Mouse (Mus musculus): ENCODE results near the gene Dolpp1.
"Not testable (repeated sequence)": the region's sequence is repeated elsewhere in the genome, so short reads cannot be mapped to it uniquely, and the experiment has no call there.

Dolpp1 gene

GRCm38 (mm10) chr2:30409454-30410176 is 17.6 kb downstream of the Dolpp1 start:
- no peak for DNase-seq (ENCODE audit: low spot score)

- DNase-seq (ENCODE audit: low spot score): no peak
Measured at GRCm38 (mm10) chr2:30413038-30413973, 21.3 kb downstream of the Dolpp1 start.

DNA sequence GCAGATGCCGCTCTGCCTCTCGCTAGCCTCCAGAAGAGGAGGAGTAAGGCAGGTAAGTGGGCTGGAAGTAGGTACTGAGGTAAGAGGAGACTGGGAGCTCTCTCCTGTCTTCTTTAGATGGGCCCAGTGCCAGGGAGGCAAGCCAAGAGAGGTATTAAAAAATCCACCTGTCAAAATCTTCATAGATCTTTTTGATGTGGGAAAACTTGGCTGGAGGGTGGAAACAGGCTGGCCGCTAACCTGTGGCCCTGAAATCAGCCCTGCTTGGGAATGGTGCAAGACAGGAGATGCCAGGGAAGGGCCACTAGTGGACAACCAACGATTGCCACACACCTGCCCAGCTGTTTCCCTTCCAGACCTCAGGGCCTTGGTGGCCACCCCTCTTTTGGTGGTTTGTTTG is 22.0 kb downstream of the Dolpp1 start:
- DNase-seq (ENCODE audit: low spot score): no peak

DNA sequence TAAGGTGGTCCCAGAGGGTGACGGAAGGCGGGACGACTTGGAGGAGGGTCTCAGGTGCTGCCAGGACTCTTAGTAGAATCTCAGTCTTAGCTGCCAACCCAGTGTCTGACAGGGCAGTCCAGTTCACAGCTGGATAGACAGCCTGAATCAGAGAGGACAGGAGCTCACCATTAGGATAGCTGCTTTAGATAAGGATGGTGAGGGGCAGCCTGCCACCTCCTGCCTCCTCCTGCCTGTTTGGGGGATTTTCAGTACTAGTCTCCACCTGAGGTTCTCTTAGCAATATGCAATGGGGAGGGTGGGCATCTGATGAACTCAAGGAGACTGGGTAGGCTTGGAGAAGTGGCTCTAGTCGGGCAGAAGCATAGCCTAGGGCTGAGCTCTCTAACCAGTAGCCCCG is 22.6 kb downstream of the Dolpp1 start:
- DNase-seq (ENCODE audit: low spot score): no peak

- DNase-seq (ENCODE audit: low spot score): no peak
Measured at GRCm38 (mm10) chr2:30415157-30415935, 23.3 kb downstream of the Dolpp1 start, which contains the start of gene Crat. TSS of gene Crat (minus strand) at chr2:30415813.

DNA sequence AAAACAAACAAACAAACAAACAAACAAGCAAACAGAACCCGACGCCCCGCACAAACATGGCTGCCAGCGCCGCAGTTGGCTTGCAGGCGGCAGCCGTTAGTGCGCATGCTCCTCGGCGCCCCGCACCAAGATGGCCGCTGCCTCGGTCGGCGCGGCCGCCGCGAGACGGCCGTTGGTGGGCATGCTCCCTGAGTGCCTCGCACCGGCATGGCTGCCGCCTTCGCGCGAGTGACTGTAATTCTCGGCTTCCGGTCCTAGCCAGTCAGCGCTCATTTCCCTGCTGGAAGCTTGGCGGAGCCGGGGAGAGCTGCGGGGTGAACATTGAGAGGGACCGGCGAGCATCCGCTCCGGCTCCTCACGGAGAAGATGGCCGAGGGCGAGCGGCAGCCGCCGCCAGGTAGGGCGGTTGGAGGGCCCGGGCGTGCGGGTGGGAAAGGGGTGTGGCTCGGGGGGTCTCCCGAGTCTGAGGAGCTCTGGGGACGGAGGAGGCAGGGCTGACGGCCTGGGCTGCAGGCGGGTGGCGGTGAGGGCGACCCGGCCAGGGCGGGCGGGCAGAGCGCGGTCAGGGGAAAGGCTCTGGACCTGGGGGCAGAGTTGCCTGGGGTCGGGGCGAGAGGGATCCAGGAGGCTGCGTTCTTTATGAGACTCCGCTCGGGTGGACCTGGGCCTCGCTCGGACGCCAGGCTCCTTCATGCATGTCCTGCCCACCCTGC is 24.0 kb downstream of the Dolpp1 start, which contains the start of gene Ptpa:
Ptpa (plus strand) TSS at position 104 of the 713 bp plus-strand sequence.
- peak; percentile 77 for DNase-seq (ENCODE audit: low spot score)

DNA sequence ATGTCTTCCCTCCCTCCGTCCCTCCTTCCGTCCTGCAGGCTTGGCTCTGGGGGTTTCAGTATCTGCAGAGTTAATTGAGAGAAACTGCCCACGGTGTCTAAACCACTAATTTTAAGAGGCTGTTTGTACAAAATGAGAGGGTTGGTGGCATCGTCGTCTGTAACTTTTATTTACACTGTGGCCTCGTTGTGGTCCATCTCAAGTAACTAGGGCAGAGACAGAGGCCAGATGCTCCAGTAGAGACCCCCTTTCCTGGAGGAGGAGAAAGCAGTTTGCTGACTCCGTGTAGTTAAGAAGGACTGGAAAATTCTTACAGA is 24.6 kb downstream of the Dolpp1 start:
- no peak for DNase-seq (ENCODE audit: low spot score)

DNA sequence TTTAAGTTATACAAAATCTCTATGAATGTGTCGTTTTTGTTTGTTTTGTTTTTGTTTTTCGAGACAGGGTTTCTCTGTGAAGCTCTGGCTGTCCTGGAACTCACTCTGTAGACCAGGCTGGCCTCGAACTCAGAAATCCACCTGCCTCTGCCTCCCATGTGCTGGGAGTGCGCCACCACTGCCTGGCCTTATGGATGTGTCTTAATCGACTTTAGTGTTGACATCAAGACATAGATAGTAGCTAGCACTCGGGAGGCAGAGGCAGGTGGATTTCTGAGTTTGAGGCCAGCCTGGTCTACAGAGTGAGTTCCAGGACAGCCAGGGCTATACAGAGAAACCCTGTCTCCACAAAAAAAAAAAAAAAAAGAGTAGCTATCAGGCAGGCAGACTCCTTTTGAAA is 25.1 kb downstream of the Dolpp1 start:
- DNase-seq (ENCODE audit: low spot score): not testable (repeated sequence)

- DNase-seq (ENCODE audit: low spot score): no peak
Measured at GRCm38 (mm10) chr2:30417595-30418165, 25.6 kb downstream of the Dolpp1 start.

DNA sequence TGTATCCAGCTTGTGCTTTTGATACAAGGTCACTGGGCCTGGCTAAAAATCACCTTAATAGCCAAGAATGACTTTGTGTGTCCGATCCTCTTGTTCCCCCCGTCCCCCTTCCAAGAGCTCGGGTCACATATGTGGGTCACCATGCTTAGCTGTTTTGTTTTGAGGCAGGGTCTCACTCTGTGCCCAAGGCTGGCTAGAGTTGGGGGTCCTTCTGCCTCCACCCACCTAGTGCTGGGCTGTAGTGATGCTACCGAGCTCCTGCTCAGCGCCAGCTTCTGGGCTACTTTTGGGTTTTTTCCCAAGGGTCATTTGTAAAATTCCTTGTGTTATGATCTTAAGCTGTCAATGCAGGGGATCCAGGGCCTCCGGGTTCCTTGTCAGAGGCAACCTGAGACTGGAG is 26.2 kb downstream of the Dolpp1 start:
- no peak for DNase-seq (ENCODE audit: low spot score)

GRCm38 (mm10) chr2:30419112-30419511 is 27.1 kb downstream of the Dolpp1 start:
- no peak for DNase-seq (ENCODE audit: low spot score)

DNA sequence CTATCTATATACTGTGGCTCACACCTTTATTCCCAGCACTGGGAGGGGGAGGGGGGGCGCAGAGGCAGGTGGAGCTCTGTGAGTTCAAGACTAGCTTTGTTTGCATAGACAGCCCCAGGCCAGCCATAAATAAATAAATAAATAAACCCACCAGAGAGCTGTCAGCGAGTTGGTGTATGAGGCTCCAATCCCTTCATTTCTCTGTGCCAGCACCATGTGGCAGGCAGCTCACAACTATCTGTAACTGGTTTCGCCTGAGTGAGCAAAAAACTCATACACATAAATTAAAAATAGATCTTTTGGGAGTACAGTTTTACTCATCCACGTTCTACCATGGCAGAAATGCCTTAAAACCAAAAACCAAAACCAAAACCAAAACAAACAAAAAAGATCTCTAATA is 29.4 kb downstream of the Dolpp1 start:
- no peak for DNase-seq (ENCODE audit: low spot score)

DNA sequence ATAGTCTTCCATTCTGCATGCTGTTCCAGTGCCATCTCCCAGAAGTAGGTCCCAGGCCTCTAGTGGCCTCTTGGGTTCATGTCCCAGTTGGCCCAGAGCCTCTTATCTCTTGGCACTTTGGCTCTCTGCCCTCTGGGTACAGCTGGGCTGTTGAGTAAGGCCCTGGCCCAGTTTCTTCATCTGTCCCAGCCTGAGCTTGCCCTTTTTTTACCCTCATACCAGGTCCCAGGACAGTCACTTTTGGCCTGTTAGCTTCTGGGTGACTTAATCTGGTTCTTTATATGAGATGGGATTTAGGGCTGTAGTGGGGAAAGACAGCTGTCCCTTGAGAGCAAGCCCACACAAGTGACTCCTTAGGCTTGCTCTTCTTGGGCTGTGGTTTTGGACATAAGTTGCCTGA is 37.1 kb downstream of the Dolpp1 start:
- DNase-seq (ENCODE audit: low spot score): no peak

GRCm38 (mm10) chr2:30435326-30436155 is 43.5 kb downstream of the Dolpp1 start:
- peak; percentile 70 for DNase-seq (ENCODE audit: low spot score)

DNA sequence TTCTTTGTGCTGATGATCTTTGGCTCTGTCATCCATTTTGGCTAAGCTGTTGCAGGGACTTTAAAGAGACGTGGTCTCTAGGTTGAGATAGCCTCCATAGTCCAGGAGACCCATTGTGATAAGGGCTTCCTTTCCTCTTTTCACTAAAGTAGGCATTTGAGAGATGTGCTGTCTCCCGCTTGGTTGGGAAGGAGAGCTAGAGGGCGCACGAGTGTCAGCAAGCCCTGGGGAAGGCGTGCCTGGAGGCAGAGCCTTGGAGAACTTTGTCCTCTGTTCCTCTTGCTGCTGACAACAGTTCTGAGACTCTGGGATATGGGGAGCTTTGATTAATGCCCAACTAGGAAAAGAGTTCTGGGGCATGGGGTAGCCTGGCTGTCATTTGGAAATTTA is 44.1 kb downstream of the Dolpp1 start:
- no peak for DNase-seq (ENCODE audit: low spot score)

DNA sequence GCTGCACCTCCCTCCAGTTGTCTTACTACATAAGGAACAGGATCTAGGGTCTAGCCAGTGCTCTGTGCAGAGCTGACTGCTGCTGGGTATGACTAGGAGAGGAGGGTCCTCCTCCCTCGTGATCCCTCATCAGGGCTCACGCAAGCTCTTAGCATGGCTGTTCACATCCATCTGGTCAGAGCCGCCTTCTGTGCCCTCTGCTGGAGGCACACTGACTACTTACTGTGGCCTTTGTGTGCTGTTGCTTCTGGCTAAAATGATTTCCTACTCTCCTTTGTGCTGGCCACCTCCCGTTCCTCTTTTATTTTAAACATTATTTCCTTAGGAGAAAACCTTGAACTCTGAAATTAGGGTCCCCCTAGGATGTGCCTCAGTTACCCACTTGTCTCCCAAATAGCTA is 44.8 kb downstream of the Dolpp1 start:
- DNase-seq (ENCODE audit: low spot score): no peak

- DNase-seq (ENCODE audit: low spot score): no peak
Measured at GRCm38 (mm10) chr2:30437791-30438190, 45.7 kb downstream of the Dolpp1 start.

GRCm38 (mm10) chr2:30439631-30440030 is 47.6 kb downstream of the Dolpp1 start:
- DNase-seq (ENCODE audit: low spot score): no peak

- DNase-seq (ENCODE audit: low spot score): no peak
Measured at GRCm38 (mm10) chr2:30440211-30440700, 48.2 kb downstream of the Dolpp1 start.

Measured in layer of hippocampus, adult 9-10 months (tissue).